ENCODE assay signal across 8 mouse cellular contexts in genomic region chr3:154816801-154817625, GRCm38 (mm10).
DNase-seq lines count a peak whose midpoint lies in the region; ATAC-seq and TF ChIP-seq lines count a peak whose summit lies in the region.

No protein-coding gene starts in this region.

- H3K27ac ChIP-seq in heart, embryonic 12.5 days (ENCODE audit: poor library complexity, severe bottlenecking) = no peak overlapping the region
- H3K27ac ChIP-seq in midbrain, postnatal 0 days (ENCODE audit: low read depth, low read length) = peak overlapping the region; percentile 72

- H3K4me2 ChIP-seq in heart, embryonic 12.5 days = no peak overlapping the region
- peak overlapping the region; percentile 35 for H3K4me2 ChIP-seq in midbrain, postnatal 0 days (ENCODE audit: low read depth, low read length, poor library complexity, severe bottlenecking)

- WGBS in heart, embryonic 12.5 days = 41% methylated on average over 19 of the region's 19 CpGs
- WGBS in midbrain, postnatal 0 days = 10% methylated on average over 19 of the region's 19 CpGs

- no peaks in the 10 kb centered on the region for H3K36me3 ChIP-seq in heart, embryonic 12.5 days
- no peaks in the 10 kb centered on the region for H3K36me3 ChIP-seq in midbrain, postnatal 0 days (ENCODE audit: insufficient read depth, low read length)

- no peak overlapping the region for H3K4me3 ChIP-seq in heart, embryonic 12.5 days
- peak overlapping the region; percentile 1 for H3K4me3 ChIP-seq in midbrain, postnatal 0 days (ENCODE audit: low read depth, low read length)

- DNase-seq in layer of hippocampus, adult 11-12 months (ENCODE audit: low spot score) = peak; percentile 46
- no peak for DNase-seq in layer of hippocampus, postnatal 25 days (ENCODE audit: extremely low spot score in 1 of 2, low spot score in 1 of 2)
- peak; percentile 57 to 59 for DNase-seq in layer of hippocampus, postnatal 10 days (ENCODE audit: low spot score in 2 of 2)
- peak; percentile 75 for DNase-seq in midbrain, postnatal 0 days (ENCODE audit: low spot score)
- no peak for DNase-seq in testis, postnatal 14 days (ENCODE audit: low spot score)
- no peak for DNase-seq in kidney, postnatal 10 days
- no peak for DNase-seq in adipocyte (ENCODE audit: low spot score)

- peaks cover 15% of the 10 kb centered on the region for H3K4me1 ChIP-seq in heart, embryonic 12.5 days (replicated peaks)
- peaks cover 7% of the 10 kb centered on the region; the same call in 1 of the 2 replicates for H3K4me1 ChIP-seq in midbrain, postnatal 0 days (ENCODE audit: insufficient read depth, low read length)

- H3K27me3 ChIP-seq in heart, embryonic 12.5 days (replicated peaks) = 0 out of 2 replicates have a peak, but pooled peaks cover 4% of the 10 kb centered on the region
- H3K27me3 ChIP-seq in midbrain, postnatal 0 days (ENCODE audit: insufficient read depth, low read length) = no peaks in the 10 kb centered on the region

- H3K9me3 ChIP-seq in heart, embryonic 12.5 days (replicated peaks) = no peaks in the 10 kb centered on the region
- no peaks in the 10 kb centered on the region for H3K9me3 ChIP-seq in midbrain, postnatal 0 days (ENCODE audit: low read length)

- no peak for TF ChIP-seq CTCF in midbrain, postnatal 0 days (IDR thresholded peaks at IDR 0.05)

- H3K9ac ChIP-seq in heart, embryonic 12.5 days = no peak overlapping the region
- H3K9ac ChIP-seq in midbrain, postnatal 0 days (replicated peaks; ENCODE audit: low read length, poor library complexity, severe bottlenecking) = peak overlapping the region; percentile 42

- ATAC-seq in heart, embryonic 12.5 days (ENCODE audit: insufficient number of reproducible peaks, low FRiP score) = peak; percentile 59; the same call in 1 of the 2 replicates
- ATAC-seq in midbrain, postnatal 0 days (ENCODE audit: low FRiP score) = peak; percentile 90

Comparison
In these comparisons a context has a peak if more than half of its experiments do, and no peak if none do; other contexts are left out.
1. DNase-seq: peak in layer of hippocampus, adult 11-12 months (single experiment), layer of hippocampus, postnatal 10 days (2 of 2) and midbrain, postnatal 0 days (single experiment); none in layer of hippocampus, postnatal 25 days (0 of 2), testis, postnatal 14 days (single experiment), kidney, postnatal 10 days (single experiment) and adipocyte (single experiment).